Mouse (Mus musculus): ENCODE data around the gene Chst8. TPM values are rescaled to one million over a fixed set of nuclear protein-coding genes. Genes with fewer than 3 reads are reported as not detected.
A peak's percentile ranks its signal among the peaks of the same experiment; 100 is the strongest.

Chst8 gene
- polyA plus RNA-seq, 1 experiment from 2014 or later: 14.9 TPM

DNA sequence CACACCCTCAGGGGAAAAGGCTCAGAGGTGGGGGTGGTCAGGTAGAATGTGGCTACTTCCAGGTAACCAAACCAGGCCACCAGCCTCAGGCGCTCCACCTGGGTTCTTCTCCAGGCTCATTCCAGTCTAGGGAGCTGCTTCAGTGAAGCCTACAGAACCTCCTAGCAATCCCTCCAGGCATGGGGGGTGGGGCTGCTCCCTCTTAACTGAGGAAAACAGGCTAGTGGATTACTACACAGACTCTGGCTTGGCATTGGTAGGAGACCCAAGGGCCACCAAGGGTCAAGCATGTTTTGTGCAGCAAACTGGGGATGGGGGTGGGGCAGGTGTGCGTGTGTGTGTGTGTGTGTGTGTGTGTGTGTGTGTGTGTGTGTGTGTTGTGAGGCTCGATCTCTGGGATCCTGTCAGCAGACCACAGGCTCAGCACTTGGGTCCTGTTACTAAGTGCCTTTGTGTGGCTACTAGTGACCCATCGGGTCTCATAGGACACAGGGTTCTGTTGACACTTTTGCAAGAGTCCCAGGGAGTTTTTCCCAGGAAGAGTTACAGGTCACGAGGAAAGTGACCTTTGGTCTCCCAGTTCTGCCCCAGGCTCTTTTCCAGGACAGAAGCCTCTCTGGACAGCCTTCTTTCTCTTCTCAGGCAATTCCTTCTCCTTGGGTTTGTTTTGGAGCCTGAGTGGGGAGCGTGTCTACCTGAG, 153.0 kb downstream of the Chst8 start:
- Histone ChIP-seq H3K4me1 (ENCODE audit: control insufficient read depth, insufficient read depth, low read length) (peaks cover 15% of the 10 kb centered on the region), H3K9me3 (ENCODE audit: control insufficient read depth, low read length) (no peaks in the 10 kb centered on the region), H3K36me3 (ENCODE audit: control insufficient read depth, insufficient read depth, low read length) (no peaks in the 10 kb centered on the region), H3K27me3 (ENCODE audit: control insufficient read depth, insufficient read depth, low read length) (no peaks in the 10 kb centered on the region), H3K4me2 (ENCODE audit: low read length) (no peak overlapping the region), H3K4me3 (replicated peaks; ENCODE audit: low read depth, low read length) (no peak overlapping the region), H3K9ac (replicated peaks; ENCODE audit: low read length) (no peak overlapping the region), H3K27ac (replicated peaks; ENCODE audit: low read depth, low read length) (no peak overlapping the region)
- DNase-seq (no peak), ATAC-seq (ENCODE audit: low FRiP score, low TSS enrichment) (no peak)
- WGBS: 75% methylated on average over 6 of the region's 6 CpGs

DNA sequence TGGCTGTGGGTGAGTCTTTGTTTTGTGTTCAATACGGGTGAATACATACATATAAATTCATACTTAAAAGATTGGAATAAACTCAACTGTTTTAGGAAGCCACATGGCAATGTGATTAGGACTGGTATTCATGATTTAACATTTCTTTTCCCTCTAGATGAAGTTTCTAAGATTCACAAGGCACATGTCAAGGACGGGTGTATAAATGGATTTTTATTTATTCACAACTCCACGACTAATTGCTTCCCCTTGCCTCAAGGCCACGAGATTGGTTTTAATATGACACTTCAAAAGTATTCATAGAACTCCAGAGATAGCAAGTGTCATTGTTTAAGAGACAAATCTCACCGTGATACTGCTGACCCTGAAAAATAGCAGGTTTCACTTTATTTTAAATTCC, 155.9 kb downstream of the Chst8 start, which contains the start of gene Kctd15:
Kctd15 (minus strand) TSS at position 101 of the 400 bp plus-strand sequence.
- Histone ChIP-seq H3K4me3 (replicated peaks; ENCODE audit: low read depth, low read length) (peak within 1 kb of the TSS; percentile 84), H3K4me2 (ENCODE audit: low read length) (peak within 1 kb of the TSS; percentile 93), H3K9me3 (ENCODE audit: control insufficient read depth, low read length) (no peaks in the 10 kb centered on the region), H3K9ac (replicated peaks; ENCODE audit: low read length) (peak within 1 kb of the TSS; percentile 98; the same call in 1 of the 2 replicates), H3K4me1 (ENCODE audit: control insufficient read depth, insufficient read depth, low read length) (peaks cover 14% of the 10 kb centered on the region), H3K27me3 (ENCODE audit: control insufficient read depth, insufficient read depth, low read length) (no peaks in the 10 kb centered on the region), H3K36me3 (ENCODE audit: control insufficient read depth, insufficient read depth, low read length) (no peaks in the 10 kb centered on the region), H3K27ac (replicated peaks; ENCODE audit: low read depth, low read length) (peak within 1 kb of the TSS; percentile 100)
- 56% methylated on average over 5 of the region's 5 CpGs for WGBS
- DNase-seq (no peak), ATAC-seq (ENCODE audit: low FRiP score, low TSS enrichment) (no peak)

DNA sequence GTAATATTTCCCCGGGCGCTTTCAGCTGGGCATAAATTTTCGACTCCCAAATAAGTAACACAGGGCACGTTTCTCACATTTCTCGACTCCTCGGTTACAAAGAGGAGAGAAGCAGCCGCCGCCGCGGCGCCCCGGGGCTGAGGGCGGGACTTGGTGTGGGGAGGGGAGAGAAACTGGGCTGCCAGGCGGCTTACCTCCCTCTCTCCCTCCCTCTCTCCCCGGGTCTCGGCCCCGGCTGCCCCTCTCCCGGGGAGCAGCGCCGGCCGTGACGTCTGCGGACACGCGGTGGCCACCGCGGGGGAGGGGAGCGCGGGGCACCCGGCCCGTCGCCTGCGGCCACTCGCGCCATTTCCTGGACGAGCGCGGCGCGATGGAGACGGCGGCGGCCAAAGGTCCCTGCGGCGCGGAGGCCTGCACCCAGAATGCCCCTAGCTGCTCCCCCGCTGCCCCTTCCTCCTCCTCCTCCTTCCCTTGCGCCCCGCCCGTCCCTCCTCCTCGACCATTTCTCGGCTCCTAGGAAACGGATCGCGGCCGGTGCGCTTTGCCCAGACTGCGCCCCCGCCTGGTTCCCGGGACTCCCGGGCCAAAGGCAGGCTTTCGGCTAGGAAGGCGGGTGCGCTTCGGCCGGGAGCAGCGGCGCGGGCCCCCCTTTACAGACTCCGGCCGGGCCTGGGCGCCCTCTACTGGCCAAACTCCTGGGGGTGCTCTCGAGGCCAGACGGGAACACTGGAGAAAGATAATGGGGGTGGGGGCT, 157.2 kb downstream of the Chst8 start:
- Histone ChIP-seq H3K27me3 (ENCODE audit: control insufficient read depth, insufficient read depth, low read length) (no peaks in the 10 kb centered on the region), H3K4me3 (replicated peaks; ENCODE audit: low read depth, low read length) (peak overlapping the region; percentile 84), H3K9me3 (ENCODE audit: control insufficient read depth, low read length) (no peaks in the 10 kb centered on the region), H3K27ac (replicated peaks; ENCODE audit: low read depth, low read length) (peak overlapping the region; percentile 100), H3K4me1 (ENCODE audit: control insufficient read depth, insufficient read depth, low read length) (peaks cover 27% of the 10 kb centered on the region), H3K36me3 (ENCODE audit: control insufficient read depth, insufficient read depth, low read length) (no peaks in the 10 kb centered on the region), H3K4me2 (ENCODE audit: low read length) (peak overlapping the region; percentile 93), H3K9ac (replicated peaks; ENCODE audit: low read length) (peak overlapping the region; percentile 98)
- DNase-seq (peak; percentile 96), ATAC-seq (ENCODE audit: low FRiP score, low TSS enrichment) (peak; percentile 79)
- WGBS: under 1% methylated on average over 57 of the region's 74 CpGs

- H3K9ac ChIP-seq (replicated peaks; ENCODE audit: low read length): peak overlapping the region; percentile 98
- under 1% methylated on average over 64 of the region's 81 CpGs for WGBS
- H3K4me1 ChIP-seq (ENCODE audit: control insufficient read depth, insufficient read depth, low read length): peaks cover 30% of the 10 kb centered on the region
- peak overlapping the region; percentile 100 for H3K27ac ChIP-seq (replicated peaks; ENCODE audit: low read depth, low read length)
- H3K4me3 ChIP-seq (replicated peaks; ENCODE audit: low read depth, low read length): peak overlapping the region; percentile 84
- H3K4me2 ChIP-seq (ENCODE audit: low read length): peak overlapping the region; percentile 93
- no peaks in the 10 kb centered on the region for H3K27me3 ChIP-seq (ENCODE audit: control insufficient read depth, insufficient read depth, low read length)
- peaks cover 6% of the 10 kb centered on the region for H3K36me3 ChIP-seq (ENCODE audit: control insufficient read depth, insufficient read depth, low read length)
- ATAC-seq (ENCODE audit: low FRiP score, low TSS enrichment) (peak; percentile 51), DNase-seq (peak; percentile 91)
- H3K9me3 ChIP-seq (ENCODE audit: control insufficient read depth, low read length): no peaks in the 10 kb centered on the region
These were observed 157.9 kb downstream of the Chst8 start for GRCm38 (mm10) chr7:34654441-34655085.

DNA sequence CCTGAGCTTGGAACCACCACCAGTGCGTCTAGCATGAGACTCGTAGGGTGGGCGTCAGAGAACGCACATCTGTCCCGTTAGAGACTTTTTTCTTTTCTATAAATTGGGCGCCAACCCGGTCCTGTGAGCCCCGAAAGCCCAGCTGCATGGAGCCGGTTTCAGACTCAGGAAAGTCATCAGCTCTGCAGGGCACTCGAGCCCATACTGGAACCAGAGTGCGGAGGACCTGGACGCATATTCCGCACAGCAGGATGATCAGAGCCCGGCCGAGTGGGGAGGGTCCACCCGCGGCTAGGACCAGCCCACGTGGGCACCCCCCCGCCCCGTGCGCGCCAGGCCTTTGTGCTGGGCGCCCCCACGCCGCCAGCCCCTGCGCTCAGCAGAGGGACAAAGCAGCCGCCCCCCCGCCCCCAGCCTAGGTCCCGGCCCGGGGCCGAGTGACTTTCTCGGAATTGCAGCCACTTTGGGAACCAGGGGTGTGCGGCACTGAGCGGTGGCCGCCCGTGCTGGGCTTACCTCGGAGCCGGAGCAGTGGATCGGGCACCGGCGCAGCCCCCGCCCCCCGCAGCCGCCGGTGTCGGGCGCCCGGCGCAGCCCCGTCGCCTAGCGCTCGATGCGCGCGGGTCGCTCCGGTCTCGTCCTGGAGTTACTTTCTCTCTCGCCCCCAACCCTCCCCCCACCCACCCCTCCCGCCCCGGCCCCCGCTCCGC, 158.6 kb downstream of the Chst8 start:
- Histone ChIP-seq H3K9ac (replicated peaks; ENCODE audit: low read length) (peak overlapping the region; percentile 98), H3K4me1 (ENCODE audit: control insufficient read depth, insufficient read depth, low read length) (peaks cover 31% of the 10 kb centered on the region), H3K27ac (replicated peaks; ENCODE audit: low read depth, low read length) (peak overlapping the region; percentile 100), H3K4me3 (replicated peaks; ENCODE audit: low read depth, low read length) (peak overlapping the region; percentile 84), H3K27me3 (ENCODE audit: control insufficient read depth, insufficient read depth, low read length) (no peaks in the 10 kb centered on the region), H3K4me2 (ENCODE audit: low read length) (peak overlapping the region; percentile 93), H3K36me3 (ENCODE audit: control insufficient read depth, insufficient read depth, low read length) (peaks cover 12% of the 10 kb centered on the region), H3K9me3 (ENCODE audit: control insufficient read depth, low read length) (no peaks in the 10 kb centered on the region)
- ATAC-seq (ENCODE audit: low FRiP score, low TSS enrichment) (peak; percentile 54), DNase-seq (peak; percentile 78)
- under 1% methylated on average over 52 of the region's 64 CpGs for WGBS

DNA sequence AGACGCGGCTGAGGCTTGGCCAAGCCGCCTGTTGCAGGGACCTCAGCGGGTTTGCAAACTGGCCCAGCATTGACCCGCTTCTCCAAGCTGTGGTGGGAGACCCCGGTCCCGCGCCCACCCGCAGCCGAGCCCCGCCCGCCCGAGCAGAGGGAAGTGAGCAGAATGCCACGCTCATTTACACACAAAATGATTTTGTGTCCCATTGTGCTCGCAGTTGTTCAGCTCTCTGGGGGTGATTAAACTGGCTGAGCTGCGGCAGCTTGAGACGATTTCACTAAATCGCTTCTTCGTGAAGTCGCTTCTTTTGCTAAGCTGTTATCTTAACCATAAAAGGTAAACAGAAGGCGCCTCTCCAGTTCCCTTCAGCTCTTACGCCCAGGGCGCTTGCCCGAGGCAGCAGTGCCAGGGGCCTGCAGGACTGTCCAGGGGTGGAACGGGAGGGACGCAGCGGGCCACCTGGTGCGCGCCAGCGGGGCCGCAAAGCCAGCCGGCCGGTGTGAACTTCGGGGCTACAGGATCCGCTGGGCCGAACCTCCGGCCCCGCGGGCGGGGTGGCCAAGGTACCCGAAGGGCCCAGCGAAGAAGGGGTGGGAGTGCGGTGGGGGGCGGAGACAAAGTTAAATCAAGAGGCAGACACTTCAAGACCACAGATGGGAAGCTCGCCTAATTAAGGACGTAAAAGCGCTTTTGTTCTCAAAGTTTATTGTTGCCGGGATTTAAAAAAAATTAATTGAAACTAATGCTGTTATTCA, 159.6 kb downstream of the Chst8 start:
- H3K9me3 ChIP-seq (ENCODE audit: control insufficient read depth, low read length): no peaks in the 10 kb centered on the region
- ATAC-seq (ENCODE audit: low FRiP score, low TSS enrichment) (no peak), DNase-seq (peak; percentile 68)
- no peaks in the 10 kb centered on the region for H3K27me3 ChIP-seq (ENCODE audit: control insufficient read depth, insufficient read depth, low read length)
- WGBS: under 1% methylated on average over 48 of the region's 48 CpGs
- H3K36me3 ChIP-seq (ENCODE audit: control insufficient read depth, insufficient read depth, low read length): peaks cover 22% of the 10 kb centered on the region
- peak overlapping the region; percentile 98 for H3K9ac ChIP-seq (replicated peaks; ENCODE audit: low read length)
- H3K27ac ChIP-seq (replicated peaks; ENCODE audit: low read depth, low read length): peak overlapping the region; percentile 100
- H3K4me3 ChIP-seq (replicated peaks; ENCODE audit: low read depth, low read length): peak overlapping the region; percentile 84
- H3K4me1 ChIP-seq (ENCODE audit: control insufficient read depth, insufficient read depth, low read length): peaks cover 31% of the 10 kb centered on the region
- peak overlapping the region; percentile 93 for H3K4me2 ChIP-seq (ENCODE audit: low read length)

GRCm38 (mm10) chr7:34651381-34651780, 161.1 kb downstream of the Chst8 start:
- H3K9me3 ChIP-seq (ENCODE audit: control insufficient read depth, low read length): no peaks in the 10 kb centered on the region
- DNase-seq: no peak
- no peak for ATAC-seq (ENCODE audit: low FRiP score, low TSS enrichment)
- H3K27me3 ChIP-seq (ENCODE audit: control insufficient read depth, insufficient read depth, low read length): no peaks in the 10 kb centered on the region
- 32% methylated on average over 2 of the region's 2 CpGs for WGBS
- H3K4me3 ChIP-seq (replicated peaks; ENCODE audit: low read depth, low read length): peak overlapping the region; percentile 84
- H3K9ac ChIP-seq (replicated peaks; ENCODE audit: low read length): peak overlapping the region; percentile 45; the same call in 1 of the 2 replicates
- H3K36me3 ChIP-seq (ENCODE audit: control insufficient read depth, insufficient read depth, low read length): peaks cover 36% of the 10 kb centered on the region
- H3K27ac ChIP-seq (replicated peaks; ENCODE audit: low read depth, low read length): peak overlapping the region; percentile 66
- peaks cover 30% of the 10 kb centered on the region for H3K4me1 ChIP-seq (ENCODE audit: control insufficient read depth, insufficient read depth, low read length)
- peak overlapping the region; percentile 93 for H3K4me2 ChIP-seq (ENCODE audit: low read length)
